Mouse (Mus musculus) limb, embryonic 14.5 days (tissue): ENCODE measurements around the gene Ski. TPM values are rescaled to one million over a fixed set of nuclear protein-coding genes. Genes with fewer than 3 reads are reported as not detected.

Source experiments
- ATAC-seq: fragments of 200-750 bp; cut with Nextera tagmentation; 2 replicates; pipeline ENCODE4 v1.8.0; 2017; ENCODE audit warnings: low read depth, moderate number of reproducible peaks, moderate TSS enrichment; ENCODE audit not compliant: low FRiP score
- DNase-seq: peaks from one replicate; pipeline ENCODE4 v3.0.0-alpha.2; 2015; ENCODE audit warnings: low spot score
- H3K27ac ChIP-seq: fragments of 300-500 bp; sonication (generic); replicated peaks from 2 replicates; pipeline ENCODE4 v1.5.1; 2014; ENCODE audit warnings: low read depth, mild to moderate bottlenecking, low read length, moderate library complexity, mixed read lengths
- H3K27me3 ChIP-seq: fragments of 300-500 bp; sonication (generic); 2 replicates; pipeline ENCODE4 v1.6.1; 2014; ENCODE audit warnings: low read length, mixed read lengths; ENCODE audit not compliant: control insufficient read depth, insufficient read depth
- H3K36me3 ChIP-seq: fragments of 300-500 bp; sonication (generic); 2 replicates; pipeline ENCODE4 v1.6.1; 2014; ENCODE audit warnings: mild to moderate bottlenecking, low read length, moderate library complexity, mixed read lengths; ENCODE audit not compliant: control insufficient read depth, insufficient read depth
- H3K4me1 ChIP-seq: fragments of 300-500 bp; sonication (generic); 2 replicates; pipeline ENCODE4 v1.6.1; 2014; ENCODE audit warnings: antibody characterized with exemption, low read length, mixed read lengths; ENCODE audit not compliant: control insufficient read depth, insufficient read depth
- H3K4me2 ChIP-seq: fragments of 300-500 bp; sonication (generic); replicated peaks from 2 replicates; pipeline ENCODE4 v1.6.1; 2014; ENCODE audit warnings: low read depth, mild to moderate bottlenecking, low read length, moderate library complexity; ENCODE audit not compliant: severe bottlenecking
- H3K4me3 ChIP-seq: fragments of 300-500 bp; sonication (generic); replicated peaks from 2 replicates; pipeline ENCODE4 v1.5.1; 2014; ENCODE audit warnings: low read length
- H3K9ac ChIP-seq: fragments of 300-500 bp; sonication (generic); 2 replicates; pipeline ENCODE4 v1.6.1; 2014; ENCODE audit warnings: mild to moderate bottlenecking, low read depth, low read length, moderate library complexity; ENCODE audit not compliant: severe bottlenecking
- H3K9me3 ChIP-seq: fragments of 300-500 bp; sonication (generic); 2 replicates; pipeline ENCODE4 v1.6.1; 2016; ENCODE audit warnings: low read length; ENCODE audit not compliant: control insufficient read depth
- POLR2A ChIP-seq: fragments of 200-500 bp; IDR thresholded peaks from 2 replicates; pipeline ENCODE4 v1.8.0; 2012; ENCODE audit warnings: inconsistent platforms, mild to moderate bottlenecking, moderate library complexity, borderline replicate concordance; ENCODE audit not compliant: insufficient read depth, insufficient read length; ENCODE audit errors: extremely low read depth
- WGBS: fragments of 180-500 bp; shearing (Covaris S2); extraction: QIAGEN DNeasy Blood & Tissue Kit; methylation state at CpG from one replicate; pipeline ENCODE4 v1.1.7; 2014; 5-methylcytosine and 5-hydroxymethylcytosine counted together
- polyA plus RNA-seq, 2 experiments: library from polyadenylated mRNA; depleted of rRNA in 1 of 2; stranded (reverse) in 1 of 2; unstranded in 1 of 2; fragments of >200 nt; fragmentation: Nextera tagmentation in 1 of 2; extraction: Ambion mirVana in 1 of 2; gene quantifications; 2 replicates each; pipeline versions ENCODE4 v1.2.1 to v1.2.3; 2012 to 2014

The Ski gene
- polyA plus RNA-seq, 2 experiments: 44.0 to 88.7 TPM

DNA sequence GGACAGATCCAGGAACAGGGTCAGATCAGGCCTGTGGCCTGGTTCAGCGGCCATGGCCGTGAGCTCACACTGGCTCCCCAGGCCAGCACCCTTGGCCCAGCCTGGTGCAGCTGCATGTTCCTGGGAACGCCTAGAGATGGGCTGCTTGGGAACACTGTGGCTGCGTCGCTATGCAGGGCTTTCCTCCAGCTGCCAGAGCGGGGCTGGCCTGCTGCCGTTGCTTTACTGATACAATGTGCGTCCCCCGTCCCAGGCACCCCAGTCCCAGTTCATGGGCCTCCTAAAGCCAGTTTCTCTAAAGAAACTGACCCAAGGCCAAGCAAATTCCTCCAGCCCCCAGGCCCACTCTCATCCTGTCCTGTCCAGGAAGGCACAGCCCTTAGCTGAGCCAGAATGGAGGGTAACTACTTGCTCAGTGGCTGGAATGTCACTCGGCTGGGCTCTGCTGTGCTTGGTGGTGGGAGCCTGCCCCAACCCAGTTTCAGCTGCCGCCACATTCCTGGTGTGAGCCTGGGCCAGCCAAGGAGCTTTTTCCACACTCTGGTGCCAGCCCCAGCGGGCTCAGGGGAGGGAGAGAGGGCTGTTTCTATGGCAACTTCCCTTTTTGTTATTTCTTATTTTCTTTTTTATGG is 78.4 kb downstream of the Ski start:
- no peaks in the 10 kb centered on the region for H3K27me3 ChIP-seq
- peaks cover 74% of the 10 kb centered on the region for H3K4me1 ChIP-seq
- peak overlapping the region; percentile 52 for H3K9ac ChIP-seq
- DNase-seq: peak; percentile 94
- WGBS: 12% methylated on average over 12 of the region's 12 CpGs
- H3K4me2 ChIP-seq: peak overlapping the region; percentile 28
- peak; percentile 93 for ATAC-seq
- no peaks in the 10 kb centered on the region for H3K9me3 ChIP-seq
- TF ChIP-seq POLR2A: 0 out of 2 replicates have a peak, but pooled peaks have one; percentile 19
- peak overlapping the region; percentile 99 for H3K27ac ChIP-seq
- no peaks in the 10 kb centered on the region for H3K36me3 ChIP-seq
- H3K4me3 ChIP-seq: no peak overlapping the region

DNA sequence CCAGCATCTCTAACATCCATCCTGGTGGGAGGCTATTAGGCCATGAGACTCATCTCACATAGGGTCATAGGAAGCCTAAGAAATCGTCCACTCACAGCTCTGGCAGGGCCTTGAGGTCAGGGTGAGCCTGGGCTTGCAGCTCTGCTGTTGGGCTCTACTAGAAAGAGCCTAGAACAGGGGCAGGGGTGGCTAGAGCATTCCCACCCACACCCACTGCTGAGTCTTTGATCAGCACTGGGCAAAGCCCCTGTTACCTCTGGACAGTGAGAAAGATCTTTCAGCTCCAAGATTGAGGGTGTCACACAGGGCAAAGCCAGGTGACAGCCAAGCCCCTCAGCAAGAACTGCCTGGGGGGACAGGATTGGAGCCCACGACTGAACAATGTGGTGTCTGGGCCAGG is 79.0 kb downstream of the Ski start:
- ATAC-seq: no peak
- peaks cover 75% of the 10 kb centered on the region for H3K4me1 ChIP-seq
- H3K27ac ChIP-seq: peak overlapping the region; percentile 99
- no peaks in the 10 kb centered on the region for H3K36me3 ChIP-seq
- no peaks in the 10 kb centered on the region for H3K27me3 ChIP-seq
- no peak for DNase-seq
- no peak for TF ChIP-seq POLR2A
- no peaks in the 10 kb centered on the region for H3K9me3 ChIP-seq
- peak overlapping the region; percentile 52; the same call in 1 of the 2 replicates for H3K9ac ChIP-seq
- peak overlapping the region; percentile 28; the same call in 1 of the 2 replicates for H3K4me2 ChIP-seq
- WGBS: 46% methylated on average over 2 of the region's 2 CpGs
- H3K4me3 ChIP-seq: no peak overlapping the region

DNA sequence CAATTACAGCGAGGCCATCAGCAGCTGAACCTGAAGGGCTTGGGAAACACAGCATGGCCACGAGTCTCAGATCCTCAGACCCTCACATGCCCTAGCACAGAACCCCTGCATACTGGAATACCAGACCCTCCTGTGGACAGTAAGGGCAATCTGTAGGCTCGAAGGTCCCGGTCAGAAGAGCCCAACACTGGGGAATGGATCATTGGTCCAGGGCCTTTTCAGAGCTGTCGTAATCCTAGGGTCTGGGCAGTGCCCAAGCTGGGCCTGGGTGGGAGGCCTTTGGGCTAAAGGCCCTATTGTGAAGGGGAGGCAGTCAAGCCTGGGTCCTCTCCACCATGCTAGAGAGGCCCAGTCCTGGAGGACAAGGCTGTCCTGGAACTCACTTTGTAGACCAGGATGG is 79.6 kb downstream of the Ski start:
- no peak overlapping the region for H3K9ac ChIP-seq
- DNase-seq (no peak), ATAC-seq (no peak)
- 94% methylated on average over 5 of the region's 5 CpGs for WGBS
- peaks cover 80% of the 10 kb centered on the region for H3K4me1 ChIP-seq
- no peak overlapping the region for H3K4me2 ChIP-seq
- peak overlapping the region; percentile 99 for H3K27ac ChIP-seq
- no peaks in the 10 kb centered on the region for H3K9me3 ChIP-seq
- no peaks in the 10 kb centered on the region for H3K36me3 ChIP-seq
- no peak overlapping the region for H3K4me3 ChIP-seq
- no peak for TF ChIP-seq POLR2A
- H3K27me3 ChIP-seq: no peaks in the 10 kb centered on the region

DNA sequence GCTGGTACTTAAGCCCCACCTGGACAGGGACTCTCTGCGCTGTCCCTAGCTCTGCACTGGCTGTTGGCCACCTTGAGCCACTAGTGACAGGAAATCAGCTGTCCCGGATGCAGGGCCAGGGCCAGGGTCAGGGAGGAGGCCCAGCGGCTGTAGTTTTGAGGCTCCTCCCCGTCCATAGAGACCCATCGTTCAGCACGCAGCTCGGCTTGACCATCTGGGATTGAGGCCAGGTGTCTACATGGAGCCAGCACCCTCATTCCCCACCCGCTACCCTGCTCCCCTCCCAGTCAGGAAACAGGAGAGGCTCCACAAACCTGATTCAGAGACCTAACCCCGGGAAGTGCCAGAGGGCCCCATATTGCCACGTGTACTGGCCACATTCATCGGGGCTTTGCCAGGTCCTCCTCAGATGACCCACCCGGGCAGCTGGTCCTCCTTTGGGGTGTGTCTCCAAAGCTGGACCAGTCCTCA is 81.6 kb downstream of the Ski start:
- no peaks in the 10 kb centered on the region for H3K27me3 ChIP-seq
- no peak for DNase-seq
- no peaks in the 10 kb centered on the region for H3K36me3 ChIP-seq
- no peak for ATAC-seq
- no peaks in the 10 kb centered on the region for H3K9me3 ChIP-seq
- H3K4me1 ChIP-seq: peaks cover 89% of the 10 kb centered on the region
- no peak overlapping the region for H3K4me3 ChIP-seq
- 32% methylated on average over 12 of the region's 12 CpGs for WGBS
- peak overlapping the region; percentile 74 for H3K27ac ChIP-seq
- no peak overlapping the region for H3K9ac ChIP-seq
- TF ChIP-seq POLR2A: no peak
- no peak overlapping the region for H3K4me2 ChIP-seq

DNA sequence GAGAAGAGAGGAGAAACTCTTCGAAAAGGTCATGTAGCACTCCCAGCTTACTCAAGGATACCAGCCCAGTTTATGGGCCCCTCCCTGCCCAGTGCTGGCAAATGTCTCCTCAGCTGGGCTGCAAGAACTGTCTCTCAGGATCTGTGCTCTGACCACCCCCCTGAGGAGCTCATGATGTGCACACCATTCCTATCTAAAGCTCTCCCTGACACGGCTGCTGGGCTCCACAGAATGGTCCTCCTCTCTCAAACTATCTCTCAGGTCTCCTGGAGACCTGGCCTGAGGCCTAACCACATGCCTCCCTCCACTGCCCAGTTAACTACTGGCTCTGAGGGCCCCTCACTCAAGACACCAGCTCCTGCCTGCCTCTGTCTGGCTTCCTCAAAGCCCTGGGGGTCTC is 82.2 kb downstream of the Ski start:
- Histone ChIP-seq H3K4me2 (no peak overlapping the region), H3K27ac (peak overlapping the region; percentile 74), H3K27me3 (no peaks in the 10 kb centered on the region), H3K4me1 (peaks cover 88% of the 10 kb centered on the region), H3K36me3 (no peaks in the 10 kb centered on the region), H3K4me3 (no peak overlapping the region), H3K9ac (no peak overlapping the region), H3K9me3 (no peaks in the 10 kb centered on the region)
- 41% methylated on average over 2 of the region's 2 CpGs for WGBS
- no peak for ATAC-seq
- no peak for TF ChIP-seq POLR2A
- no peak for DNase-seq
